Mouse (Mus musculus) embryonic facial prominence, embryonic 15.5 days (tissue): ENCODE measurements at regions not wholly inside any gene's neighbourhood (a gene's known extent, or its start where the extent isn't known, plus 50 kb on each side); places are given as distances from the start of the nearest gene placed in this dataset.

ENCODE experiments used
- ATAC-seq: fragments of 200-750 bp; cut with Nextera tagmentation; 2 replicates; pipeline ENCODE4 v1.8.0; 2017; ENCODE audit warnings: low read depth, moderate TSS enrichment; ENCODE audit not compliant: insufficient number of reproducible peaks, low FRiP score, low TSS enrichment
- H3K27ac ChIP-seq: fragments of 300-500 bp; sonication (generic); replicated peaks from 2 replicates; pipeline ENCODE4 v1.5.1; 2015; ENCODE audit warnings: mild to moderate bottlenecking, inconsistent platforms
- H3K27me3 ChIP-seq: fragments of 300-500 bp; sonication (generic); 2 replicates; pipeline ENCODE4 v1.6.1; 2015; ENCODE audit warnings: inconsistent platforms
- H3K36me3 ChIP-seq: fragments of 300-500 bp; sonication (generic); 2 replicates; pipeline ENCODE4 v1.6.1; 2015; ENCODE audit warnings: mild to moderate bottlenecking, inconsistent platforms
- H3K4me1 ChIP-seq: fragments of 300-500 bp; sonication (generic); 2 replicates; pipeline ENCODE4 v1.6.1; 2015; ENCODE audit warnings: inconsistent platforms
- H3K4me2 ChIP-seq: fragments of 300-500 bp; sonication (generic); replicated peaks from 2 replicates; pipeline ENCODE4 v1.6.1; 2015; ENCODE audit warnings: mild to moderate bottlenecking, inconsistent platforms
- H3K4me3 ChIP-seq: fragments of 300-500 bp; sonication (generic); replicated peaks from 2 replicates; pipeline ENCODE4 v1.5.1; 2015; ENCODE audit warnings: mild to moderate bottlenecking, inconsistent platforms
- H3K9ac ChIP-seq: fragments of 300-500 bp; sonication (generic); 2 replicates; pipeline ENCODE4 v1.6.1; 2015; ENCODE audit warnings: inconsistent platforms
- H3K9me3 ChIP-seq: fragments of 300-500 bp; sonication (generic); replicated peaks from 2 replicates; pipeline ENCODE4 v1.6.1; 2016; ENCODE audit warnings: inconsistent platforms
- WGBS: fragments of 180-500 bp; shearing (Covaris S2); methylation state at CpG from one replicate; pipeline ENCODE4 v1.1.7; 2015; 5-methylcytosine and 5-hydroxymethylcytosine counted together

DNA sequence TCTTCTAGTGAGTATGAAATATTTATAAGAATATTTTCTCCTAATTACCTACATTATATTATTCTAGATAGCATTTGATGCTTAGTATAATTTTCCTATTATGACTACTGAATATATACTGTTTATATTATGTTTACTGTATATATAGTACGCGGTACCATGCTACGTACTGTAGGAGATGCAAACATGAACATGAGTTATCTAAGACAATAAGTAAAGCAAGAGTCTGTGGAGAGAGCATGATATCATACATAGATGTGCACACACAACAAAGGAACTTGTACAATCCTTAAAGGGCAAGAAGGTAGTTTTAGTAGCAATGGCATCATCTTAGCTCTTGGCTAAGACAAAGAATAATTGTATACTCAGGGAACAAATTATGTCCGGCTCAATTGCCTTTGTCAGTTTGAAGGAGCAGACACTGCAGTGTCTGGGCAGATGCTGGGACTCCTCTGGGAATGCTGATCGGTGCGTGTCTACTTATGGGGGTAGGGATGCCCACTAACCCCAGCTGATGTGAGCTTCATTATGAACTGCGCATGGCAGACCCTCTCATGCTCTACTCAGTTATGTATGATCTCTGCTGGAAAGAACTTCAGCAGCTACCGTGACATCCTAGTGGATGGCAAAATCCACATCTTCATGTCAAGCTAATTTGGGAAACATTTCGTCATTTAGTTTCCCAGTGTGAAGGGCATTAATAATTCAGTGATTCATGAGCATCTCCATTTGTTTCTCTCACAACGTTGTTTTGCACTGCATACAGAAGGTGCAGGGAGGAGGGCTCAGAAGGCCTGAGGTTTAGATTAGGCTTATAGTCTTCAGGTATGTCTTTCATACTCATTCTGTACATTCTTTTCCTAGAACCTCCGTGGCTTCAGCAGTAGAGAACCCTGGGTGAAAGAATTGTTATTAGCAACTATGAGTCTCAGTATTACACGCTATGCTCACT lies 70.8 kb upstream of the Mycbp2 start:
- 80% methylated on average over 12 of the region's 12 CpGs for WGBS
- H3K4me2 ChIP-seq = no peak overlapping the region
- no peaks in the 10 kb centered on the region for H3K27me3 ChIP-seq
- no peak overlapping the region for H3K27ac ChIP-seq
- H3K4me3 ChIP-seq = no peak overlapping the region
- no peak overlapping the region for H3K9ac ChIP-seq
- H3K4me1 ChIP-seq = peaks cover 8% of the 10 kb centered on the region; the same call in 1 of the 2 replicates
- no peaks in the 10 kb centered on the region for H3K9me3 ChIP-seq
- no peak for ATAC-seq
- no peaks in the 10 kb centered on the region for H3K36me3 ChIP-seq

DNA sequence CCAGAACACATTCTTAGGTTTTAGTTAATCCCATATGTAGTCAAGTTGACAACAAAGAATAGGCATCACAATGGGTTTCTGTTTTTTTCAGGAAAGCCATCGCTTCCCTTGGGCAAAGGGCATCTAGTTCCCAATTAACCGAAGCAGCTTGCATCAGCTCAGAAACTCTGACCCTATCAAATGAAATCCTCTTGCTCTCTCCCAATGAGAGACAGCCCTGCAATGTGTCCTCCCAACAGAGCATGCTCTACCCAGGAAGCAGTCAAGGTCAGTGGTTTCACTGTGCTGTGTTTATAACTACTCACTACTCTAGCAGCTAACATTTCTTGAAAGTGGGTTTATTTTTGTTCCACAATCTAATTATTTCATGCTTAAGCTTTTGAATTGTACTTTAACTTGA lies 58.0 kb upstream of the Mycbp2 start:
- Histone ChIP-seq H3K9ac (no peak overlapping the region), H3K4me2 (no peak overlapping the region), H3K27me3 (no peaks in the 10 kb centered on the region), H3K36me3 (no peaks in the 10 kb centered on the region), H3K4me1 (no peaks in the 10 kb centered on the region), H3K27ac (no peak overlapping the region), H3K4me3 (no peak overlapping the region), H3K9me3 (no peaks in the 10 kb centered on the region)
- no peak for ATAC-seq
- WGBS = 54% methylated on average over 2 of the region's 2 CpGs

DNA sequence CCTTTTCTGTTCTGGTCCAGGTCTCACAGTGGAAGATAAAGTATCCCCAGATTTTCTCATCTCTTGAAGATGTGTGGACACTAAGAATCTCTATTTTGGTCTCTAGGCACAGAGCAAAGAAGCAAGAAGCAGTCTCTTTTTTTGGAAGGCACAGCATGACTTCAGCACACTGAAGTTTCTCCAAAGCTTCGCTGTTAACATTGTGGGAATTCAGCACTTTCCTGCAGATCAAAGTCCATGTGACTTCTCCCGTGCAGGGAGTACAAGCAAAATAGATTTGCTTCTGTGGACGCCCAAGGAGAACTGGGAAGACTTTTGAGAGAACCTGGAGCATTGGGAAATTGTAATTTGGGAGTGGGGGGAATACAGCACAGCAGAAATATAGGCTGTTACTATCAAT lies 56.4 kb upstream of the Mycbp2 start:
- Histone ChIP-seq H3K9me3 (no peaks in the 10 kb centered on the region), H3K27me3 (no peaks in the 10 kb centered on the region), H3K4me2 (no peak overlapping the region), H3K36me3 (no peaks in the 10 kb centered on the region), H3K4me1 (no peaks in the 10 kb centered on the region), H3K4me3 (no peak overlapping the region), H3K9ac (no peak overlapping the region), H3K27ac (no peak overlapping the region)
- ATAC-seq = no peak
- WGBS = 72% methylated on average over 3 of the region's 3 CpGs

DNA sequence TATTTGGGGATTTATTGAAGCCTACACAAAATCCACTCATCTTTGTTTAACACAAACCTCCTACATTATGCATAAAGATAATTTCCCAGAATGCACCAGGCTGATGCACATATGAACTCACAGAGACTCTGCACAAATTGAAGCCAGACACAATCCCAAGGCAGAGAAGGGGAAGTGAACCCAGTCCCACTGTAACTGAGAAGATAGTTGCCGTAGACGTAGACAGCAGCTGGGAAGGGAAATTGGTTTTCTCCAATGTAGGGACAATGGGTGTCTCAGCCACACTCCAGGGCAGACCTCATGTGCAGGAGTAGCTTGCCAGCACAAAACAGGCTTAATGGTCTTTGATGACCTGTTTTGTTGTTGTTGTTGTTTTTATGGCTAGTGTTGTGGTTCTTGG lies 55.4 kb upstream of the Mycbp2 start:
- Histone ChIP-seq H3K27ac (no peak overlapping the region), H3K9ac (no peak overlapping the region), H3K36me3 (no peaks in the 10 kb centered on the region), H3K27me3 (no peaks in the 10 kb centered on the region), H3K4me3 (no peak overlapping the region), H3K4me1 (no peaks in the 10 kb centered on the region), H3K9me3 (no peaks in the 10 kb centered on the region), H3K4me2 (no peak overlapping the region)
- ATAC-seq = no peak
- WGBS = 39% methylated on average over 2 of the region's 2 CpGs

DNA sequence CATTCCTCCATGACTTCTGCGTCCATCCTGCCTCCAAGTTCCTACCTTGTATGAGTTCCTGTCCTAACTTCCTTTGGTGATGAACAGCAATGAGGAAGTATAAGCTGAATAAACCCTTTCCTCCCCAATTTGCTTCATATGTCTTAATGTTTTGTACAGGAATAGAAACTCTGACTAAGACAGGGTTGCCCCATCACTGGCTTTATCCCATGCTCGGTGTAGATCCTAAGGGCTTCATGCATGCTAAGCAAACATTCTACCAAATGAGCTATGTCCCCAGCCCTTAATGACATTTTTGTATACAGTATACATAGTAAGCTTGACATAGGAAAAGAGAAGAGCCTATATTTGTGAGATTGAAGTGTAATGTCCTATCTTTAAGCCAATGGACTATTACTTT lies 54.7 kb upstream of the Mycbp2 start:
- no peaks in the 10 kb centered on the region for H3K4me1 ChIP-seq
- no peak overlapping the region for H3K4me2 ChIP-seq
- ATAC-seq = no peak
- H3K27ac ChIP-seq = no peak overlapping the region
- H3K9ac ChIP-seq = no peak overlapping the region
- WGBS = 86% methylated on average over 2 of the region's 2 CpGs
- no peaks in the 10 kb centered on the region for H3K9me3 ChIP-seq
- no peak overlapping the region for H3K4me3 ChIP-seq
- no peaks in the 10 kb centered on the region for H3K27me3 ChIP-seq
- H3K36me3 ChIP-seq = no peaks in the 10 kb centered on the region

DNA sequence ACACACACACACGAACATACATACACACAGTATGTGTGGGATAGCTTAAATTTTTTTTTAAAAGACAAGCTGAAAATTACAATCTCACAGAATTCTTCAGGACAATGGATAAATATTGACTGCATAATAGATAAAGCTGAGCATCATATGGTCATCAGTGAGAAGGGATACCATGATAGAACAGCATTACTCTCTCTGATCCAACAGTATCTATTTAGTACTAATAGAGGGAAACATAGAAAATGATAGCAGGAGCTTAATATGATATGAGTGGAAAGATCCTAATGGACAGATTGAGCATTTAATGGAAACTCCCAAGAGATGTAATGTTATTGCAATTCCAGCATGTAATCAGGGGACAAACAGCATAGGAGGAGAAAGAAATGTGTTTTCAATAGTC lies 51.8 kb upstream of the Mycbp2 start:
- Histone ChIP-seq H3K27ac (no peak overlapping the region), H3K9ac (no peak overlapping the region), H3K36me3 (no peaks in the 10 kb centered on the region), H3K4me3 (no peak overlapping the region), H3K27me3 (no peaks in the 10 kb centered on the region), H3K9me3 (no peaks in the 10 kb centered on the region), H3K4me2 (no peak overlapping the region), H3K4me1 (no peaks in the 10 kb centered on the region)
- 93% methylated on average over 1 of the region's 1 CpGs for WGBS
- ATAC-seq = no peak
